Mouse (Mus musculus): ENCODE results near the gene Ndufc2. TPM values are rescaled to one million over a fixed set of nuclear protein-coding genes. Genes with fewer than 3 reads are reported as not detected.
"Not testable (repeated sequence)": the region's sequence is repeated elsewhere in the genome, so short reads cannot be mapped to it uniquely, and the experiment has no call there.

Ndufc2 gene
- total RNA-seq, 2 experiments from 2014 or later = 322 to 325 TPM

- peak; percentile 80 for DNase-seq
Measured at GRCm38 (mm10) chr7:97424621-97425245, 24.9 kb downstream of the Ndufc2 start.

DNA sequence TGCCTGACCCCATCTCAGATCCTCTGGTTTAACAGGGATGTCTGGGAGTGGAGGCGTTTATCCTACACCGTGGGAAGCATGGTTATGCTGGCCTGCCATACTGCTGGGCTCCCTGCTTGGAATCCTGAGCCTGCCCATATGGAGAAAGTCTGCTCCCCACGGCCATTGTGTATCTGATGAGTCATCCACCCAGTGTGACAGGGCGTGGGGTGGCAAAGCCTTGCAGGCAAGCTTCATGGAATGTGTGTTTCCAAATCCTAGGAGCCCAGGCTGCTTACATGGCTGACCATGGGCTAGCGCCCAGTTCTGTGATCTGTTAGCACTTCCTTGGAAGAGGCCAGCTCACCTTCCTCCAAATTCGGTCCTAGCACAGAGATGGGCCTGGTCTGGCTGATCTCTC, 26.8 kb downstream of the Ndufc2 start:
- no peak for DNase-seq

DNA sequence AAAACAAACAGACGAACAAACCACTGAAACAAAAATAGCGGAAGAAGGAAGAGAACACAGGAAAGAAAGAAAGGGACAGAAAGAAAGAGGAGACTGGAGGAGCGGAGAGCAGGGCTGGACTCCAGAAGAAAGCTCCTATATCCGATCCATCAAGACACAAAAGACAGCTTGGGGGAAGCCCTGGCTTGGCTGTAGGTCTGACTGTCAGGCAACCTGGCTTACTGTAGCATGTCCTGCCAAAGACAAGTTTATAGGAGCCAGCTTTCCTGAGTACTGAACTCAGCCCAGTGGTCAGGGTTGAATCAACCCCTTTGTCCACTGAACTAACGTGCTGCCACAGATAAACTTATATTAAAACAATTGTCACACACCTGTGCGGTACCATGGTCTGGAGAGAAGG, 27.5 kb downstream of the Ndufc2 start:
- no peak for DNase-seq

- DNase-seq = peak; percentile 40
Measured at GRCm38 (mm10) chr7:97427778-97428420, 28.1 kb downstream of the Ndufc2 start.

GRCm38 (mm10) chr7:97429705-97430104, 29.9 kb downstream of the Ndufc2 start:
- no peak for DNase-seq

DNA sequence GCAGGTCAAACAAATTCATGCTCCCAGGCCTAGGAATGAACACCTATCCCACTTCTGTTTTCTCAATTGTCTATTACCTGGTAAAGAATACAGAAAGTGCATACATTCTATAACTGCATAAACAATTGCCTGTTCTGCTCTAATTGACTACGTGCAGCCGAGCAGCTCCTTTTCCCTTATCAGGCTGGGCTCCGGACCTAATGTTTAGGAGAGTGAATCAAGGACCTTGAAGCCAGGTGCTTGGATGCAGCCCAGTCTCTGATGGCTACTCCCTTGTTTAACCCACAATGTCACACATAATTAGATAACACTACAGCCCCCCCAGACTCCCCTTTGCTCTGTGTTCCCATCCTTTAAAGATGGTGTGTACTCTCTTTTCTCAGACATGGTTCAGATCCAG, 33.7 kb downstream of the Ndufc2 start:
- not testable (repeated sequence) for DNase-seq

DNA sequence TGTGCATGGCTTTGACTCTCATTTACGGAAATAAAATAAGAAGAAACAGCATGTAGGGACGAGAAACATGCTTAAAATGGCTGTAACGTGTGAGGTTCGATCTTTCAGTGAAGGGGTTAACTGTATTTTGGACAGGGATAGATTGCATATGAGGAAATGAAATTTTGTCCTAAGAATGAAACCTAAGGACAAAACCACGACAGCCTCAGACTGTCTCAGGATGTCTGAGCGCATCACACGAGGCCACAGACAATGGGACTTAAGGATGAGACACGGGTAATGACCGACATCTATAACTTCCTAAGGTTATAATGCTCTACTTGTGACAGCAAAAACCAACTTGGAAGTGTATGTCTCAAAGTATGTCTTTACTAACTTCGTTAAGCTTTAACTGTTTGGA, 34.7 kb downstream of the Ndufc2 start:
- DNase-seq = no peak

DNA sequence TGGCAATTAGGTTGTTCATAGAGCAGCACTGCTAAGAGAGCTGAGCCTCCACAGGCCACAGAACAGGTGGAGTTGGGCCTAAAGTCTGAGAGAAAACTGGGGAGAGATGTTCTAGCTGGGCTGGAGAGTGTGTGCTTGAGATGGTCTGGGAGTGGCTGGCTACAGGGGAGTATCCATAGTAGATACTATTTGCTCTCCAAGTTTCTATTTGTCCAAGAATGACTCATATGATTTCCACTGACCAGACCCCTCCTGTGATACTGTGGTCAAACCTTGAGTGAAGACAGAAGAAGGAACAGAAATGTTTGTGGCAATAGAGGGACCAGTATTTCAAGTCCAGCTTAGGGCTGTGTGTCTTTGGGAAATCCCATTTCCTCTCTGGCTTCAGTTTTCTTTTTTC, 39.2 kb downstream of the Ndufc2 start:
- DNase-seq = no peak

DNA sequence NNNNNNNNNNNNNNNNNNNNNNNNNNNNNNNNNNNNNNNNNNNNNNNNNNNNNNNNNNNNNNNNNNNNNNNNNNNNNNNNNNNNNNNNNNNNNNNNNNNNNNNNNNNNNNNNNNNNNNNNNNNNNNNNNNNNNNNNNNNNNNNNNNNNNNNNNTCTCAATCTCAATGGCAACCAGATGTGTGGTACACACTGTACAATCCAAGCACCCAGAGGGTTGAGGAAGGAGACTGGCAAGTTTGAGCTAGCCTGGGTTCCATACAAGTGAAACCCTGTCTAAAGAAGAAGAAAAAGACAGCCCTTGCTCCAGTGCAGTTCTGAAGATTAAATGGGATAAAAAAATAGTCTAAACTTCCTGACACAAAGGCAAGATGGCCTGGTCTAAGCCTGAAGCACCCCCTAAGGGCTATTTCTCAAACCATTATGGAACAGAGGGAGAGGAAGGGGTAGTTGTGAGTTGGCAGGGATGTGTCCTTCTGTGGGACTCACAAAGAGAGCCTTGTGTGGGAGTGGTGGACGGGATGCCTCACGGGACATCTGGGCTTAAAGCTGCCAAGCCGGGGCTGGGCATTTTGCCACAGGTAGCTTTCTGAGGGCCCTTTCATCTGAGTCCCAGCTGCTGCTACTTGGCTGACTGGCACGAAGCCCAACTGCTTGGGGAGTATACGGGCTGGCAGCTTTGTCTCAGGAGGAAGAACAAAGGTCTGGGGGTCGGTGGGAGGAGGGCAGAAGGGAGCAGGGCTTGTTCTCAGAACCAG, 46.5 kb downstream of the Ndufc2 start:
- peak; percentile 67 for DNase-seq

GRCm38 (mm10) chr7:97447050-97447531, 47.3 kb downstream of the Ndufc2 start:
- DNase-seq = no peak

GRCm38 (mm10) chr7:97451023-97451422, 51.2 kb downstream of the Ndufc2 start, which contains the start of gene Kctd14:
Gene Kctd14 (plus strand): TSS chr7:97451323.
- not testable (repeated sequence) for DNase-seq

DNA sequence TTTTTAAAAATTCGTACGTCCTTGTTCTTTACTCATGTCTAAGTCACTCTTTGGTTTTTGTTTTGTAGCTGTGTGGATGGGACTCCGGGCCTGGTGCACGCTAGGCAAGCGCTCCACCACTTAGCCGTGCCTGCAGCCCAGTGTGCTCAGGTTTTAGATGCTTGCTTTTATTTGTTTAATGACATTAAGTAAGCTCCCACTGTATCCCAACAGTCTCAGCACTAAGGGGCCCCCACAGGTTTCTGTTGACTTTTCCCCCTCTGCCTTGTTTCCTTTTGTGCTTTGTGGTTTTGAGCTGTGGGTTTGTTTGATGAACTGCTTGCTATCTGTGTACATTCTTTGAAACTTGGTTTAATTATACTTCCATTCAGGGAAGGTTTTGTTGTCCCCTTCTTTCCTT, 52.4 kb downstream of the Ndufc2 start:
- no peak for DNase-seq

GRCm38 (mm10) chr7:97453141-97453921, 53.5 kb downstream of the Ndufc2 start:
- DNase-seq = peak; percentile 10

- no peak for DNase-seq
Measured at GRCm38 (mm10) chr7:97454795-97455194, 55.0 kb downstream of the Ndufc2 start.

DNA sequence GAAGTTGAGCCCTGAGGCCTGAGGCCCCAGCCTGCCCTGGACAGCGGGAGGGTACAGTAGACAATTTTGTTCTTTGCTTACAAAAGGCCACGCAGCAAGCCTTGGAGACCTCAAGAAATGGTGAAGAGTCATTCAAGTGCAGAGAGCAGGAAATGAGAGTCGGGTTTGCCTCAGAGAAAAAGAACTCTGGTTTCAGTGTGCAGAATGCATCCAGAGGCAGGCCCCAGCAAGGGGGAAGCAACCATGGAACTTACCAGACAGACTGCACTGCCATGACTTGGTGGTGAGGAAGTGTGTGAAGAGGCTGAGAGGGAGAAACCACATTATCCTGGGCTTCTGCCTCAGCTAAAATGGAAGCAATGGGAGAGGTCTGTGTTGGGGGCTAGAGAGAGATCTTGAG, 55.8 kb downstream of the Ndufc2 start:
- DNase-seq = no peak

Other genes with a start within 250 kb of the Ndufc2 start
- gene Usp35, start 68.0 kb upstream of the Ndufc2 start, total RNA-seq (2021) = 1 to 10 TPM in 1 of 2 experiments, under 1 TPM in 1; 1.00 to 1.2 TPM
- 1 to 10 TPM; 2.9 to 3.8 TPM for gene Kctd21, start 67.7 kb upstream of the Ndufc2 start, total RNA-seq (2021)
- gene Alg8, start 28.4 kb upstream of the Ndufc2 start, total RNA-seq (2021) = 1 to 10 TPM; 3.2 to 4.1 TPM
- 10 to 100 TPM; 22.2 to 31.3 TPM for gene Thrsp, start 17.7 kb downstream of the Ndufc2 start, total RNA-seq (2021)
- under 1 TPM in 1 of 2 experiments, not detected in 1; 0.28 TPM for gene Kctd14, start 51.3 kb downstream of the Ndufc2 start, total RNA-seq (2021)
- gene Ints4, start 81.0 kb downstream of the Ndufc2 start, total RNA-seq (2021) = 10 to 100 TPM; 22.7 to 22.8 TPM
- gene Aamdc, start 179.5 kb downstream of the Ndufc2 start, total RNA-seq (2021) = 100 to 1,000 TPM in 1 of 2 experiments, 10 to 100 TPM in 1; 97.6 to 118 TPM
- gene Rsf1, start 179.9 kb downstream of the Ndufc2 start, total RNA-seq (2021) = 10 to 100 TPM; 10.6 to 10.9 TPM